Comparison of ENCODE assay signal across 8 mouse cellular contexts in the genomic region with DNA sequence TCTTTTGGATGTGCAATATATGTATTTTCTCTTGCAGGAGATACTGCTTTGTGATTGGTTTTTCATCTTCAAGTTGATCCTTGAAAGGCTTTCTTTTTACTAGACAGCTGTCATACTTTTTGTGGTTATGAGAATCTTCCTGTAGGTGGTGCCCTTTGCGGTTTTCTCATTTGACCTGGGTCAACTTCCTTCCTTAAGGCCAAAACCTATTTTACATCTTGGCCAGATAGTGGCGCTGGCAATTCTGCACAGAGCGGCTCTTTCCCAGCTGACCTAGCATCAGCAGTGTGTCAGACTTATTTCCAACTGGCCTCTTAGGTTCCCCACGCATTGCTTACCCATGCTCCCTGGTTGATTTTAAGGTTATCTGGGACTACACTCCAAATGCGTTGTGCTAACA. TPM values are rescaled to one million over a fixed set of nuclear protein-coding genes. Genes with fewer than 3 reads are reported as not detected.
DNase-seq lines count a peak whose midpoint lies in the region; ATAC-seq and TF ChIP-seq lines count a peak whose summit lies in the region.
"Had no signal": no experiment of that assay in that cellular context is flagged by ENCODE, and none has a peak within 500 bp of the region (broad histone marks: within the 10 kb centered on the region; RNA-seq: fewer than 3 reads in every experiment).

No protein-coding gene starts in this region.

- 45% methylated on average over 5 of the region's 5 CpGs for WGBS in hindbrain, postnatal 0 days
- 48% methylated on average over 5 of the region's 5 CpGs for WGBS in hindbrain, embryonic 13.5 days
- WGBS in bone marrow, adult 2 months = 24% methylated on average over 5 of the region's 5 CpGs

- H3K27ac ChIP-seq in hindbrain, postnatal 0 days = no peak overlapping the region
- no peak overlapping the region for H3K27ac ChIP-seq in hindbrain, embryonic 13.5 days
- no peak overlapping the region for H3K27ac ChIP-seq in CH12.LX (ENCODE audit: insufficient read depth, low read depth)
- H3K27ac ChIP-seq in bone marrow, adult 2 months (ENCODE audit: control insufficient read depth, insufficient read depth, low read depth, low read length, poor library complexity) = no peak overlapping the region
- H3K27ac ChIP-seq: midbrain, embryonic 12.5 days had no signal

- H3K9ac ChIP-seq in hindbrain, postnatal 0 days (replicated peaks; ENCODE audit: low read length) = no peak overlapping the region
- H3K9ac ChIP-seq in hindbrain, embryonic 13.5 days = no peak overlapping the region
- no peak overlapping the region for H3K9ac ChIP-seq in CH12.LX (ENCODE audit: insufficient read depth, low read depth)
- H3K9ac ChIP-seq: midbrain, embryonic 12.5 days had no signal

- H3K4me2 ChIP-seq in hindbrain, postnatal 0 days (ENCODE audit: low read depth, low read length) = no peak overlapping the region
- no peak overlapping the region for H3K4me2 ChIP-seq in hindbrain, embryonic 13.5 days
- H3K4me2 ChIP-seq in CH12.LX (ENCODE audit: insufficient read depth, low read depth, poor library complexity, severe bottlenecking) = no peak overlapping the region
- H3K4me2 ChIP-seq: midbrain, embryonic 12.5 days had no signal

- H3K4me3 ChIP-seq in hindbrain, postnatal 0 days (ENCODE audit: low read length) = no peak overlapping the region
- no peak overlapping the region for H3K4me3 ChIP-seq in hindbrain, embryonic 13.5 days
- H3K4me3 ChIP-seq in CH12.LX (replicated peaks in 1 of 3; ENCODE audit: low read depth in 2 of 3, low read length in 2 of 3, poor library complexity in 1 of 3) = no peak overlapping the region
- H3K4me3 ChIP-seq in bone marrow, adult 2 months (replicated peaks; ENCODE audit: control insufficient read depth, low read depth, low read length) = no peak overlapping the region
- H3K4me3 ChIP-seq: midbrain, embryonic 12.5 days had no signal

- TF ChIP-seq EP300 in CH12.LX (IDR thresholded peaks at IDR 0.05; ENCODE audit: low read length) = peak; percentile 49

- H3K4me1 ChIP-seq in hindbrain, postnatal 0 days (ENCODE audit: insufficient read depth, low read length) = no peaks in the 10 kb centered on the region
- H3K4me1 ChIP-seq in hindbrain, embryonic 13.5 days (replicated peaks) = no peaks in the 10 kb centered on the region
- peaks cover 2 to 13% of the 10 kb centered on the region in 2 experiments; a peak in 2 of 4 replicates for H3K4me1 ChIP-seq in CH12.LX (ENCODE audit: control insufficient read depth in 1 of 2, insufficient read depth in 2 of 2)
- no peaks in the 10 kb centered on the region; the same call in 1 of the 2 replicates for H3K4me1 ChIP-seq in bone marrow, adult 2 months (ENCODE audit: control insufficient read depth, insufficient read depth, low read length)

- DNase-seq in hindbrain, postnatal 0 days (ENCODE audit: low spot score) = peak; percentile 32
- DNase-seq in CH12.LX (ENCODE audit: extremely low read depth) = peak; percentile 66
- no peak for DNase-seq in cerebellum, postnatal 4 days (ENCODE audit: low spot score in 2 of 2)
- no peak for DNase-seq in right cerebral cortex, postnatal 10 days (ENCODE audit: low spot score in 2 of 2)

- no peaks in the 10 kb centered on the region for H3K79me2 ChIP-seq in CH12.LX (replicated peaks; ENCODE audit: control insufficient read depth, extremely low read depth, insufficient read depth, poor library complexity, severe bottlenecking)

- TF ChIP-seq RAD21 in CH12.LX (IDR thresholded peaks at IDR 0.05; ENCODE audit: low read depth, low read length) = peak; percentile 61

- no peaks in the 10 kb centered on the region for H3K36me3 ChIP-seq in hindbrain, postnatal 0 days (ENCODE audit: insufficient read depth, low read length)
- no peaks in the 10 kb centered on the region for H3K36me3 ChIP-seq in hindbrain, embryonic 13.5 days
- H3K36me3 ChIP-seq in CH12.LX (replicated peaks in 1 of 2; ENCODE audit: control insufficient read depth in 1 of 2, insufficient read depth in 1 of 2, low read length in 1 of 2) = no peaks in the 10 kb centered on the region
- H3K36me3 ChIP-seq: midbrain, embryonic 12.5 days had no signal

- in situ Hi-C loops in CH12.LX (cut with MboI; ENCODE audit: low pct_ligation_motif_present, low pct_unique_long_range_greater_than_20kb, low sequenced_read_pairs) = loop anchor here (5.0 kb wide), 1 partner anchor 51 kb away; no protein-coding TSS in a partner anchor

- H3K27me3 ChIP-seq in hindbrain, postnatal 0 days (ENCODE audit: insufficient read depth, low read length) = no peaks in the 10 kb centered on the region
- H3K27me3 ChIP-seq in hindbrain, embryonic 13.5 days = no peaks in the 10 kb centered on the region
- no peaks in the 10 kb centered on the region for H3K27me3 ChIP-seq in CH12.LX (replicated peaks)
- H3K27me3 ChIP-seq: midbrain, embryonic 12.5 days had no signal

- dilution Hi-C loops in CH12.LX (cut with MboI; ENCODE audit: extremely low pct_ligation_motif_present, extremely low pct_unique_long_range_greater_than_20kb, low sequenced_read_pairs) = no loop called here

- no peak for ATAC-seq in hindbrain, postnatal 0 days
- ATAC-seq in hindbrain, embryonic 13.5 days (ENCODE audit: low FRiP score) = no peak
- ATAC-seq in megakaryocyte, adult 5-6 weeks (ENCODE audit: poor library complexity, severe bottlenecking) = peak; percentile 63

- no peak for TF ChIP-seq POLR2A in CH12.LX (IDR thresholded peaks at IDR 0.05; ENCODE audit: low read depth, low read length)
- TF ChIP-seq POLR2A in bone marrow, adult 2 months (IDR thresholded peaks at IDR 0.05; ENCODE audit: borderline replicate concordance, control insufficient read depth, low read depth, low read length) = no peak

- no peaks in the 10 kb centered on the region for H3K9me3 ChIP-seq in hindbrain, postnatal 0 days (ENCODE audit: low read length)
- no peaks in the 10 kb centered on the region for H3K9me3 ChIP-seq in hindbrain, embryonic 13.5 days
- H3K9me3 ChIP-seq in CH12.LX (replicated peaks; ENCODE audit: low read length) = peaks cover 2% of the 10 kb centered on the region
- H3K9me3 ChIP-seq: midbrain, embryonic 12.5 days had no signal

- TF ChIP-seq CTCF in hindbrain, postnatal 0 days (IDR thresholded peaks at IDR 0.05; ENCODE audit: low read depth) = peak; percentile 23
- peak in 1 of 2 experiments; percentile 87; a peak in 3 of 4 replicates for TF ChIP-seq CTCF in CH12.LX (conservative IDR thresholded peaks at IDR 0.05 in 1 of 2, IDR thresholded peaks at IDR 0.05 in 1 of 2; ENCODE audit: low read depth in 2 of 2, low read length in 2 of 2)
- TF ChIP-seq CTCF in bone marrow, adult 2 months (IDR thresholded peaks at IDR 0.05; ENCODE audit: control insufficient read depth, insufficient read depth, low read length) = peak; percentile 48; the same call in 1 of the 2 replicates

TF ChIP-seq in CH12.LX, 34 proteins besides CTCF, POLR2A, EP300 and RAD21:
- TF ChIP-seq SIN3A (IDR thresholded peaks at IDR 0.05; ENCODE audit: low read length) = peak; percentile 47; the same call in 1 of the 2 replicates
- no peak for TF ChIP-seq ZNF384 (IDR thresholded peaks at IDR 0.05; ENCODE audit: low read depth, low read length)
- TF ChIP-seq KAT2A (IDR thresholded peaks at IDR 0.05; ENCODE audit: insufficient replicate concordance, low read length) = no peak
- TF ChIP-seq ELF1 (IDR thresholded peaks at IDR 0.05; ENCODE audit: low read depth, low read length) = peak; percentile 43; the same call in 1 of the 2 replicates
- TF ChIP-seq IRF4 (IDR thresholded peaks at IDR 0.05; ENCODE audit: low read depth, low read length) = 0 out of 2 replicates have a peak, but pooled peaks have one; percentile 35
- 0 out of 2 replicates have a peak, but pooled peaks have one; percentile 46 for TF ChIP-seq MYC (IDR thresholded peaks at IDR 0.05; ENCODE audit: low read depth, low read length)
- TF ChIP-seq SMC3 (IDR thresholded peaks at IDR 0.05; ENCODE audit: low read depth, low read length) = peak; percentile 58
TF ChIP-seq in CH12.LX: peak in this region for 5.

RNA-seq across cellular contexts. Expression of gene Gnaq, which starts 3.9 kb away (rescaled TPM):
- 101 and 103 TPM in 2 replicates for total RNA-seq in hindbrain, postnatal 0 days (2014; rRNA removed)
- 75.1 and 85.7 TPM in 2 replicates for polyA plus RNA-seq in hindbrain, postnatal 0 days (2015; fragmentation: Nextera tagmentation; extraction: Ambion mirVana)
- 78.7 and 79.8 TPM in 2 replicates for polyA plus RNA-seq in hindbrain, embryonic 13.5 days (2015; fragmentation: Nextera tagmentation; extraction: Ambion mirVana)
- total RNA-seq in CH12.LX (2012; rRNA removed) = 5.7 and 8.1 TPM in 2 replicates
- 5.1 and 8.2 TPM in 2 replicates for total RNA-seq in CH12.LX (2014; rRNA removed)
- 12.9 and 15.9 TPM in 2 replicates for polyA plus RNA-seq in CH12.LX (2012; ENCODE audit: insufficient read length, low read depth)
- 9.0 and 20.0 TPM in 2 replicates for polyA plus RNA-seq in bone marrow, adult 2 months (2011; ENCODE audit: insufficient read depth, insufficient read length, low replicate concordance, missing spikeins)
- 24.9 and 28.3 TPM in 2 replicates for total RNA-seq in megakaryocyte, adult 5-6 weeks (2015)
- 17.8 and 25.3 TPM in 2 replicates for total RNA-seq in megakaryocyte, adult 5-6 weeks (2017)

Comparison
In these comparisons a context has a peak if more than half of its experiments do, and no peak if none do; other contexts are left out.
1. DNase-seq: peak in hindbrain, postnatal 0 days (single experiment) and CH12.LX (single experiment); none in cerebellum, postnatal 4 days (0 of 2) and right cerebral cortex, postnatal 10 days (0 of 2).